Mouse (Mus musculus) E14TG2a.4 (cell line): Measurements from ENCODE around the gene Btbd19.

Source experiments
- CTCF ChIP-seq: conservative IDR thresholded peaks from 2 replicates; pipeline ENCODE4 v1.5.1; 2014; ENCODE audit warnings: low read length
- NANOG ChIP-seq: IDR thresholded peaks from 2 replicates; pipeline ENCODE4 v1.6.1; 2014; ENCODE audit warnings: borderline replicate concordance, low read length, mixed read lengths
- POU5F1 ChIP-seq: IDR thresholded peaks from 2 replicates; pipeline ENCODE4 v1.6.1; 2014; ENCODE audit warnings: low read length, borderline replicate concordance

DNA sequence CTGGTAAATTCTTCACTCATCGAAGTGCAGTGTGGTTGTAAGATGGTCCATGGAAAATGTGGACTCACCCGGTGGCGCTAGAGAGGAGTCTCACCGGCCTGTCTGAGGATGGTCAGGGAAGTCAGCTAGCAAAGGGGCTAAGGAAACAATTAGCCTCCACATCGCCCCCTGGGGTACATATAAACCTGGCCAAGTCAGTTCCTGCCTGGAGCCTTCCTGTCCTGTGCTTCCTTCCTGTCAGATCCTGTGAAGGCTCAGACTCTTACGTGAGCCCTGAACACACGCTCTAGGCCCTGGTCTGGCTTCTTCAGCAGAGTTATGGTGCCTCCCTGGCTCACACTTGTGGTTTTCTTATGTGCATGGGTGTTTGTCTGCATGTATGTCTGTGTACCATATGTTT lies 24.3 kb downstream of the Btbd19 start:
- TF ChIP-seq CTCF (peak; percentile 56), NANOG (no peak), POU5F1 (no peak)
